ENCODE assay signal across 9 mouse cellular contexts in genomic region chr2:129130776-129131175, GRCm38 (mm10). TPM values are rescaled to one million over a fixed set of nuclear protein-coding genes. Genes with fewer than 3 reads are reported as not detected.
A peak's percentile ranks its signal among the peaks of the same experiment; 100 is the strongest.
DNase-seq lines count a peak whose midpoint lies in the region; ATAC-seq and TF ChIP-seq lines count a peak whose summit lies in the region.
"Had no signal": no experiment of that assay in that cellular context is flagged by ENCODE, and none has a peak within 500 bp of the region (broad histone marks: within the 10 kb centered on the region; RNA-seq: fewer than 3 reads in every experiment).

No protein-coding gene starts in this region.

- no peak overlapping the region for H3K9ac ChIP-seq in hindbrain, embryonic 11.5 days (ENCODE audit: low read depth, low read length)
- no peak overlapping the region for H3K9ac ChIP-seq in hindbrain, embryonic 16.5 days (ENCODE audit: low read depth, low read length)
- H3K9ac ChIP-seq in midbrain, embryonic 16.5 days (ENCODE audit: low read depth, low read length), result no peak overlapping the region

- H3K9me3 ChIP-seq in hindbrain, embryonic 10.5 days, result peaks cover 14% of the 10 kb centered on the region
- no peaks in the 10 kb centered on the region for H3K9me3 ChIP-seq in hindbrain, embryonic 11.5 days (ENCODE audit: control insufficient read depth, low read length)
- peaks cover 3% of the 10 kb centered on the region; the same call in 1 of the 2 replicates for H3K9me3 ChIP-seq in hindbrain, embryonic 16.5 days (ENCODE audit: control insufficient read depth, low read length)
- H3K9me3 ChIP-seq in midbrain, embryonic 16.5 days (replicated peaks; ENCODE audit: control insufficient read depth, low read length, poor library complexity, severe bottlenecking), result peaks cover 3% of the 10 kb centered on the region; the same call in 1 of the 2 replicates

- no peak for TF ChIP-seq CTCF in bone marrow macrophage, adult 2 months (IDR thresholded peaks at IDR 0.05; ENCODE audit: low read depth, low read length)

- DNase-seq in hindbrain, embryonic 10.5 days (ENCODE audit: low spot score), result no peak
- no peak for DNase-seq in hindbrain, embryonic 11.5 days (ENCODE audit: low spot score)
- no peak for DNase-seq in adrenal gland, postnatal 14 days
- no peak for DNase-seq in cerebellum, postnatal 25 days
- no peak for DNase-seq in spleen, postnatal 14 days (ENCODE audit: low spot score in 2 of 2)
- DNase-seq: cerebellum, adult 9-10 months had no signal

- H3K4me2 ChIP-seq in hindbrain, embryonic 11.5 days (replicated peaks; ENCODE audit: low read depth, low read length), result no peak overlapping the region
- peak overlapping the region; percentile 84 for H3K4me2 ChIP-seq in hindbrain, embryonic 16.5 days (ENCODE audit: low read length)
- H3K4me2 ChIP-seq in midbrain, embryonic 16.5 days (ENCODE audit: low read length), result peak overlapping the region; percentile 70

- H3K4me1 ChIP-seq in hindbrain, embryonic 10.5 days (replicated peaks), result peaks cover 25% of the 10 kb centered on the region
- H3K4me1 ChIP-seq in hindbrain, embryonic 11.5 days (replicated peaks; ENCODE audit: control insufficient read depth, insufficient read depth, low read length), result 0 out of 2 replicates have a peak, but pooled peaks cover 3% of the 10 kb centered on the region
- peaks cover 14% of the 10 kb centered on the region for H3K4me1 ChIP-seq in bone marrow macrophage, adult 2 months (ENCODE audit: control insufficient read depth, insufficient read depth, low read length)
- peaks cover 13% of the 10 kb centered on the region for H3K4me1 ChIP-seq in hindbrain, embryonic 16.5 days (ENCODE audit: control insufficient read depth, insufficient read depth, low read depth, low read length)
- H3K4me1 ChIP-seq in midbrain, embryonic 16.5 days (ENCODE audit: control insufficient read depth, insufficient read depth, low read length), result peaks cover 9% of the 10 kb centered on the region

- H3K4me3 ChIP-seq in hindbrain, embryonic 10.5 days, result peak overlapping the region; percentile 74
- H3K4me3 ChIP-seq in hindbrain, embryonic 11.5 days (ENCODE audit: low read depth, low read length), result no peak overlapping the region
- H3K4me3 ChIP-seq in bone marrow macrophage, adult 2 months (ENCODE audit: insufficient read depth, low read length), result peak overlapping the region; percentile 73
- H3K4me3 ChIP-seq in hindbrain, embryonic 16.5 days (ENCODE audit: low read length), result no peak overlapping the region
- no peak overlapping the region for H3K4me3 ChIP-seq in midbrain, embryonic 16.5 days (ENCODE audit: low read depth, low read length)

- no peak for ATAC-seq in hindbrain, embryonic 11.5 days (ENCODE audit: low FRiP score)
- ATAC-seq in hindbrain, embryonic 16.5 days, result no peak
- no peak for ATAC-seq in midbrain, embryonic 16.5 days

- H3K27me3 ChIP-seq in hindbrain, embryonic 10.5 days (ENCODE audit: insufficient read depth, poor library complexity, severe bottlenecking), result no peaks in the 10 kb centered on the region
- H3K27me3 ChIP-seq in hindbrain, embryonic 11.5 days (ENCODE audit: control insufficient read depth, insufficient read depth, low read length), result no peaks in the 10 kb centered on the region
- no peaks in the 10 kb centered on the region for H3K27me3 ChIP-seq in hindbrain, embryonic 16.5 days (replicated peaks; ENCODE audit: control insufficient read depth, insufficient read depth, low read length)
- H3K27me3 ChIP-seq in midbrain, embryonic 16.5 days (ENCODE audit: control insufficient read depth, insufficient read depth, low read depth, low read length), result no peaks in the 10 kb centered on the region

- 97% methylated on average over 2 of the region's 2 CpGs for WGBS in hindbrain, embryonic 10.5 days
- 94% methylated on average over 2 of the region's 2 CpGs for WGBS in hindbrain, embryonic 11.5 days
- 94% methylated on average over 2 of the region's 2 CpGs for WGBS in hindbrain, embryonic 16.5 days
- WGBS in midbrain, embryonic 16.5 days, result 98% methylated on average over 2 of the region's 2 CpGs

- H3K27ac ChIP-seq in hindbrain, embryonic 10.5 days, result peak overlapping the region; percentile 90; the same call in 1 of the 2 replicates
- H3K27ac ChIP-seq in hindbrain, embryonic 11.5 days (ENCODE audit: low read depth, low read length), result no peak overlapping the region
- H3K27ac ChIP-seq in bone marrow macrophage, adult 2 months (ENCODE audit: insufficient read depth, low read depth, low read length), result no peak overlapping the region
- no peak overlapping the region for H3K27ac ChIP-seq in hindbrain, embryonic 16.5 days (ENCODE audit: low read depth, low read length)
- no peak overlapping the region for H3K27ac ChIP-seq in midbrain, embryonic 16.5 days (ENCODE audit: low read length)

- TF ChIP-seq POLR2A in bone marrow macrophage, adult 2 months (IDR thresholded peaks at IDR 0.05; ENCODE audit: borderline replicate concordance, low read depth, low read length), result no peak

- peaks cover 64% of the 10 kb centered on the region for H3K36me3 ChIP-seq in hindbrain, embryonic 10.5 days
- 0 out of 2 replicates have a peak, but pooled peaks cover 8% of the 10 kb centered on the region for H3K36me3 ChIP-seq in hindbrain, embryonic 11.5 days (ENCODE audit: control insufficient read depth, insufficient read depth, low read length)
- peaks cover 13% of the 10 kb centered on the region for H3K36me3 ChIP-seq in hindbrain, embryonic 16.5 days (ENCODE audit: control insufficient read depth, insufficient read depth, low read length)
- H3K36me3 ChIP-seq in midbrain, embryonic 16.5 days (ENCODE audit: control insufficient read depth, insufficient read depth, low read length), result peaks cover 15% of the 10 kb centered on the region

RNA-seq across cellular contexts. Expression of gene Chchd5, which starts 1.3 kb away (rescaled TPM):
- 27.8 and 29.3 TPM in 2 replicates for polyA plus RNA-seq in hindbrain, embryonic 10.5 days (2016; fragmentation: Nextera tagmentation; extraction: Ambion mirVana)
- polyA plus RNA-seq in hindbrain, embryonic 11.5 days (2014; fragmentation: Nextera tagmentation; extraction: Ambion mirVana), result 26.0 and 27.8 TPM in 2 replicates
- 15.3 and 20.0 TPM in 2 replicates for polyA plus RNA-seq in bone marrow macrophage, adult 2 months (2012; ENCODE audit: insufficient read depth, insufficient read length, missing spikeins)
- 18.7 and 19.8 TPM in 2 replicates for polyA plus RNA-seq in hindbrain, embryonic 16.5 days (2015; fragmentation: Nextera tagmentation; extraction: Ambion mirVana)
- polyA plus RNA-seq in midbrain, embryonic 16.5 days (2015; fragmentation: Nextera tagmentation; extraction: Ambion mirVana), result 17.6 and 18.1 TPM in 2 replicates
- 19.7 and 20.3 TPM in 2 replicates for total RNA-seq in adrenal gland, postnatal 14 days (2021)

RNA-seq across cellular contexts. Expression of gene Polr1b, which starts 30.0 kb away (rescaled TPM):
- 31.5 and 34.9 TPM in 2 replicates for polyA plus RNA-seq in hindbrain, embryonic 10.5 days (2016; fragmentation: Nextera tagmentation; extraction: Ambion mirVana)
- polyA plus RNA-seq in hindbrain, embryonic 11.5 days (2014; fragmentation: Nextera tagmentation; extraction: Ambion mirVana), result 16.7 and 19.7 TPM in 2 replicates
- polyA plus RNA-seq in bone marrow macrophage, adult 2 months (2012; ENCODE audit: insufficient read depth, insufficient read length, missing spikeins), result 6.8 and 8.3 TPM in 2 replicates
- 13.0 and 15.6 TPM in 2 replicates for polyA plus RNA-seq in hindbrain, embryonic 16.5 days (2015; fragmentation: Nextera tagmentation; extraction: Ambion mirVana)
- 15.6 and 16.1 TPM in 2 replicates for polyA plus RNA-seq in midbrain, embryonic 16.5 days (2015; fragmentation: Nextera tagmentation; extraction: Ambion mirVana)
- 15.6 and 19.5 TPM in 2 replicates for total RNA-seq in adrenal gland, postnatal 14 days (2021)

Comparison
In these comparisons a context has a peak if more than half of its experiments do, and no peak if none do; other contexts are left out.
1. H3K4me3 ChIP-seq: peak in hindbrain, embryonic 10.5 days (single experiment) and bone marrow macrophage, adult 2 months (single experiment); none in hindbrain, embryonic 11.5 days (single experiment), hindbrain, embryonic 16.5 days (single experiment) and midbrain, embryonic 16.5 days (single experiment).